Mouse (Mus musculus) B cell, adult 62 days (primary cell): ENCODE measurements around the gene Rgs16. TPM values are rescaled to one million over a fixed set of nuclear protein-coding genes. Genes with fewer than 3 reads are reported as not detected.

Source experiments
- total RNA-seq: library from RNA; stranded (reverse); gene quantifications from 4 replicates; pipeline ENCODE4 v1.2.4, GENCODE M21; 2023

Rgs16 gene
- 5.3 to 8.2 TPM (median 6.5 TPM) in 4 replicates for total RNA-seq

DNA sequence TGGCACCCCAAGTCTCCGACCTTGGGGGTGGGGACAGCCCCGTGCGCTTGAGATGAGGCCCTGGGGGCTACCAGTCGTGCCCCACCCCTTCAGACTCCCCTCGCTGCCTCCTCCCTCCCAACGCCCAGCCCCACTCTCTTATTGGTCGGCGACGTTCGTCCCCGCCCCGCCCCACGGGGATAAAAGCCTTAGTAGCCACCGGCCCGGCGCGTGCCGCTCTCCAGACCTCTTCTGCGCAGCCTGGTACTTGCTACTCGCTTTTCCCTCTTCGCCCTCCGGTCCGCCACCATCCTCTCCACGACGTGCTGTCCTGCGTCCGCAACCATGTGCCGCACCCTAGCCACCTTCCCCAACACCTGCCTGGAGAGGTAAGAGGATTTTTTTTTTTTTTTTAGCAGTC is at the start of gene Rgs16:
Gene Rgs16 (plus strand): TSS at position 205 of the 400 bp plus-strand sequence.

DNA sequence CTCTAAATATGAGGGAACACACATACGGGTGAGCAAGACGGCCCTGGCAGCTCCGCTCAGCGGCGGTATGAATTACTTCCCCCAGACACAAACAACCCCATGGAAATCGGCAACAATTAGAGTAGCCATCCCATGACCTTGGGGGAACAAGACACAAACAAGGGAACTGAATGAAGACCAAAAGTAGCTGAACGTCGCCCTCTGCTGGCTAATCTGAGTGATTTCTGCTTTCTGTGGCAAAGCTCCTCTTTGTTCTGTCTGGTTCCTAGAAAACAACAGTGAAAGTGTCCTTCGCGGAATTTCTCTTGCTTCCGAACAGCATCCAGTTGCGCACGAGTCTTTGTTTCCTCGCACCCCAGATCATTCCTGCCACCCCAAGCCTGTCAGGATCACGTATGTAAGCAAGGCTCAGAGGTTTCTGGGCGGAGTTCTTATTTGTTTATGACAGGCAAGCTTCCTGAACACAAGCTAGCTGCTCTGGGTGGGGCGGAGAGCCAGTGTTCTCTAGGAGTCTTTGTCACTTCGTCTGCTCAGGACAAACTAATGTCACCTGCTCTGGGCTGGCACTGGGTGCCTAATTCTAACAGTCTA is 9.2 kb downstream of the Rgs16 start, which contains the start of gene Rnasel:
Gene Rnasel (plus strand): TSS at position 216 of the 591 bp plus-strand sequence.

Other genes with a start within 250 kb of the Rgs16 start
- gene Npl, start 190.3 kb upstream of the Rgs16 start, total RNA-seq = 0.34 to 0.94 TPM (median 0.53 TPM) in 4 replicates
- not detected in 4 replicates for gene Rgs8, start 87.3 kb upstream of the Rgs16 start, total RNA-seq
- gene Rnasel, start 9.1 kb downstream of the Rgs16 start, total RNA-seq = 12.6 to 15.4 TPM (median 13.2 TPM) in 4 replicates
- not detected in 4 replicates for gene Rgsl1, start 103.8 kb downstream of the Rgs16 start, total RNA-seq
- gene Teddm1b, start 134.0 kb downstream of the Rgs16 start, total RNA-seq = not detected in 4 replicates
- not detected in 4 replicates for gene Teddm1a, start 151.4 kb downstream of the Rgs16 start, total RNA-seq
- gene Glul, start 159.6 kb downstream of the Rgs16 start, total RNA-seq = 99.7 to 126 TPM (median 124 TPM) in 4 replicates
- gene Teddm2, start 159.9 kb downstream of the Rgs16 start, total RNA-seq = 0.24 to 1.2 TPM (median 0.66 TPM) in 4 replicates